Mouse (Mus musculus) frontal cortex, postnatal 10 days (tissue): ENCODE results near the gene Elac2.
A peak's percentile ranks its signal among the peaks of the same experiment; 100 is the strongest.

Experiments used
- DNase-seq, 2 experiments: peaks; one replicate each; pipeline ENCODE4 v3.0.0; 2022; ENCODE audit warnings: low spot score in 2 of 2, mixed read lengths in 1 of 2

Elac2 gene

GRCm38 (mm10) chr11:64978720-64979488 is at the start of gene Elac2:
Gene Elac2 (plus strand): TSS chr11:64979038.
- peak; percentile 97 to 98 for DNase-seq

GRCm38 (mm10) chr11:64929130-64929529 is 49.7 kb upstream of the Elac2 start:
- DNase-seq: no peak

- DNase-seq: no peak
Measured at GRCm38 (mm10) chr11:64931060-64931770, 47.6 kb upstream of the Elac2 start.

- no peak for DNase-seq
Measured at GRCm38 (mm10) chr11:64937226-64937625, 41.6 kb upstream of the Elac2 start.

GRCm38 (mm10) chr11:64941193-64941592 is 37.6 kb upstream of the Elac2 start:
- DNase-seq: no peak

GRCm38 (mm10) chr11:64949782-64950181 is 29.1 kb upstream of the Elac2 start:
- DNase-seq: no peak

GRCm38 (mm10) chr11:64956962-64957729 is 21.7 kb upstream of the Elac2 start:
- no peak for DNase-seq

- DNase-seq: no peak
Measured at GRCm38 (mm10) chr11:64962629-64963028, 16.2 kb upstream of the Elac2 start.

GRCm38 (mm10) chr11:64968507-64968906 is 10.3 kb upstream of the Elac2 start:
- peak; percentile 56 to 70 for DNase-seq

GRCm38 (mm10) chr11:64968939-64969342 is 9.9 kb upstream of the Elac2 start:
- no peak for DNase-seq

GRCm38 (mm10) chr11:64971471-64971988 is 7.3 kb upstream of the Elac2 start:
- DNase-seq: no peak

GRCm38 (mm10) chr11:64972418-64972817 is 6.4 kb upstream of the Elac2 start:
- DNase-seq: no peak

GRCm38 (mm10) chr11:64979489-64979845 is 629 bp downstream of the Elac2 start:
- DNase-seq: no peak

- DNase-seq: no peak
Measured at GRCm38 (mm10) chr11:64988556-64988955, 9.7 kb downstream of the Elac2 start.

- DNase-seq: no peak
Measured at GRCm38 (mm10) chr11:64998439-64998838, 19.6 kb downstream of the Elac2 start.

GRCm38 (mm10) chr11:64999685-65000084 is 20.8 kb downstream of the Elac2 start:
- DNase-seq: no peak

GRCm38 (mm10) chr11:65001729-65002128 is 22.9 kb downstream of the Elac2 start:
- no peak for DNase-seq

- DNase-seq: no peak
Measured at GRCm38 (mm10) chr11:65003611-65004010, 24.8 kb downstream of the Elac2 start.

- DNase-seq: no peak
Measured at GRCm38 (mm10) chr11:65004836-65005235, 26.0 kb downstream of the Elac2 start.

- DNase-seq: no peak
Measured at GRCm38 (mm10) chr11:65006047-65006446, 27.2 kb downstream of the Elac2 start.

- DNase-seq: no peak
Measured at GRCm38 (mm10) chr11:65013906-65014305, 35.1 kb downstream of the Elac2 start.

GRCm38 (mm10) chr11:65016754-65017153 is 37.9 kb downstream of the Elac2 start:
- no peak for DNase-seq
